Mouse (Mus musculus) layer of hippocampus, postnatal 36 days (tissue): Measurements from ENCODE around the gene Slc25a34. TPM values are rescaled to one million over a fixed set of nuclear protein-coding genes. Genes with fewer than 3 reads are reported as not detected.

Experiments
- DNase-seq, 2 experiments: peaks; one replicate each; pipeline ENCODE4 v3.0.0; 2022
- total RNA-seq, 2 experiments: library from RNA; stranded (reverse); gene quantifications; 2 replicates each; pipeline ENCODE4 v1.2.3; 2021

Gene Slc25a34
- total RNA-seq, 2 experiments from 2014 or later = 2.6 to 2.9 TPM

DNA sequence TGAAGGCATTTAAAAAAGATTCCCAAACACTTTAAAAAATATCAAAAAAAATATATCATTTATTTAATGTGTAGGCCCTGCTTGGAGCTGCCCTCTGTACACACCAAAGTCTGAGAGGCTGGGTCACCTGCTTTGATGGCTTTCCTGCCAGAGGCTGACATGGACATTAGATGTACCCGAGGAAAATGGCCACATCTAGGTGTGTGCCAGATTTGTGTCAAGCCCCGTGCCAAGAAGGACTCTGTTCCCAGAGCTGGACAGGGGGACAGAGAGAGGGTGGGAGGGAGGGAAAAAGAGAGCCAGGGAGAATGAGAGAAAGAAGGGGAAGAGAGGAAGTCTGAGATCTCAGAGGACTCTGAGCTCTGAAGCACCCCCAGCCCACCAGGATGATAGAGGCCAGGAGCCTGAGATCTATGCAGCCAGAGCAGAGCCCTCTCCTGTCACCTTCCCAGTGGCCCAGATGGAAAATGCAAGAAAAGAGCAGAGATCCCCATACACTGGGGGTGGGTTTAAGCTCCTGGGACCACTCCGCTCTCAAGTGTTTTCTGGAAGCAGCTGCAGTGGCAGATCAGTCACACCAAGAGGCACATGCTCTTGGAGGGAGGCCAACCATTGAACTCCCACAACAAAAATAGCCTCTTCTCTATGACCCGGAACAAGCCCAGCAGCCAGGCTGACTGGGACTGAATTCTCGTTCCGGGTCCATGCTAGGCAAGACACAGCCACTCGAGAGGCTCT is 19.7 kb upstream of the Slc25a34 start:
- peak; percentile 48 for DNase-seq

- no peak for DNase-seq
These were observed 18.6 kb upstream of the Slc25a34 start for GRCm38 (mm10) chr4:141641961-141642811.

DNA sequence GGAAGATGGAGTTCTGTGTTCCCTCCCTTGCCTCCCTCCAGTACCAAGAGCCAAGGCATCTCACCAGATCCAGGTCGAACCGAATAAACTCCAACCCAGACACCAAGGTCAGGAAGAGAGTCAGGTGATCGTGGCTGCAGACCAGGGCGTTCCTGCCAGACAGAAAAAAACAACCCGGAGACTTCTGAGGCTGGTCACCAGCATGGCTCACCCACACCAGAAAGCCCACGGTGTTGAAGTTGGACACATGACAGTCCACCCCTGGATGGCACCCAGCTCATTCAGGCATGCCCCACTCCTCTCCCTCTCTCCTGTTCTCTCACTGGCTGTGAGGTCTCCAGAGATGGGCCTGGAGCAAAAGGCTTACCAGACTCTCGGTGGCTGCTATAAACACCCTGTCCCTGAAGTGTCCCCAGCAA is 17.7 kb upstream of the Slc25a34 start:
- DNase-seq = no peak

DNA sequence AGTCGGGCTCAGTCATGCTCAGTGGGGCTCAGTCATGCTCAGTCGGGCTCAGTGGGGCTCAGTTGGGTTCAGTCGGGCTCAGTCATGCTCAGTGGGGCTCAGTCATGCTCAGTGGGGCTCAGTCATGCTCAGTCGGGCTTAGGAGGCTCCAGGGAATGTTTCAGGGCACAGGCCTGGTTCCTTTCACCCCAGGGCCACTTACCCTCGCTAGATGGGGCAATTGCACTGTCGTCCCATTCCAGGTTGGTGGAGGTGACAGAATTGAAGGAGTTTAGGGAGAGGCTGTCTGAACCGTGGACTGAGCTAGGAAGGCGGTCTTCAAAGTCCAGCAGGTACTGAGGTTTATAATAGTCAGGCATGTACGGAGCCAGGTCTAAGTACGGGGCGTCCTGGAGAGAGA is 15.9 kb upstream of the Slc25a34 start:
- DNase-seq = no peak

DNA sequence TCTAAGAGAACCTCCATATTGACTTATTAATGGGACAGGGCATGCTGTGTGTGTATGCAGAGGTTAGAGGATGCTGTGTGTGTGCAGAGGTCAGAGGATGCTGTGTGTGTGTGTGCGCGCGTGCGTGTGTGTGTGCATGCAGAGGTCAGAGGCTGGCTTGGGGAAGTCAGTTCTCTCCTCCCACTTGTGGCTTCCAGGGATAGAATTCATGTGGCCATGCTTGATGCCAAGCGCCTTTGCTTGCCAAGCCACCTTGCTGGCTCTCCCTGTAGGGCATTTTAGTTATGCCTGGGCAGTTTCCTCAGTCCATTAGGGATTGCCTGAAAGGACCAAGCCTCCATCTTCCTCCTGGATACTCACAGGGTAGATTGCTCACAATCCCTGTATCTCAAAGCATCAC is 13.1 kb upstream of the Slc25a34 start:
- no peak for DNase-seq

DNA sequence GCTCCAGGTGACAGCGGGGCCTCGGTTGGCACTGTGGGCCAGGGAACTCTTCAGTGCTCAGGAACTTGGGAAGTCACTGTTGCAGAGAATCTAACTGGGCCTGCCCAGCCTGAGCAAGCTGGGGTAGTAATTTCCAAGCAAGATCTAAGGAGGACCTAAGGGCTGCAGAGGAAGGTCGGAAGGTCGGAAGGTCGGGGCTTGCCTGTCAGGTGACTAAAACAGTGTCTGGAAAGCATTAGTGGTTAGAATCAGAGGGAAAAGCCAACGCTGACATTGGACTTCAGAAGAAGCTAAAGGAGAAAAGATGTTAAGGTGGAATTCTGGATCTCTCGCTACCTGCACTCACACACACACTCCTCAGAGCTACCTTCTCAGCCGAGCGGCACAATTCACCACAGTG is 12.4 kb upstream of the Slc25a34 start:
- DNase-seq = no peak

GRCm38 (mm10) chr4:141632111-141632873 is 8.7 kb upstream of the Slc25a34 start:
- DNase-seq = no peak

DNA sequence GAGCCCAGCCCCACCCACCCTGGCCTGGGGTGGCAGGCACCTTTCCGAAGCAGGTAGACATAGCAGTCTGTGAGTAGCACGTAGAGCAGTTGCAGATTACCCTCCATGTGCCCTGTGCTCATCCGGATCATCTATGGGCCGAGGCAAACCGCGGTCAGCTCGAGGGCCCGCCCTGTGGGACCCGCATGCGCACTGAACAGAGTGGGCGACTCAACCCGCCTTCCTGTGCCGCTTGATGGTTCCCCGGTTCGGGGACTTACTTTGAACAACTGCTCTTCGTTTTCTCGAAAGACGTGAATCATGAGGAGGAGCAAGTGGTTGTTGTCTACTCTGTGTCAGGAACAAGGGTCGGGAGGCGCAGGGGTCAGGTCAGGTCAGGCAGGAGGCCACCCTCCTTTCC is 7.6 kb upstream of the Slc25a34 start:
- DNase-seq = no peak

DNA sequence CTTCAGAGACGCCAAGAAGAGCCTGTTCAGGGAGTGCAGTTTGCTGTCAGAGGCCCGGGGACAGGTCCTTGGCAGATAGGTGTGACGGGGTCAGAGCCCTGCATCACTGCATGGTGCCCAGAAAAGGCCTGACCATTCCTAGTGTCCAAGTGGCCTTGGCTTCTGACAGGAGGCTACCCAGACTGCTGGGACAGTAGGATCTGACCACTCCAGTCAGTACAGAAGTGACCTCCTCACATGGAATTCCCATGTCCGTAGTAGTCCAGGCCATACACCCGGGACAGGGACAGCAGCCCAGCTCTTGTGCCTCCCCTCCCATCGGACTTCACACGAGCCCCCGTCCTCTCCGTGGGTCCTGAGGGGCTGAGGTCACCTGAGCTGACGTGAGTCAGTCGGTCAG is 6.4 kb upstream of the Slc25a34 start:
- DNase-seq = no peak

- DNase-seq = no peak
These were observed 5.0 kb upstream of the Slc25a34 start for GRCm38 (mm10) chr4:141628661-141629060.

DNA sequence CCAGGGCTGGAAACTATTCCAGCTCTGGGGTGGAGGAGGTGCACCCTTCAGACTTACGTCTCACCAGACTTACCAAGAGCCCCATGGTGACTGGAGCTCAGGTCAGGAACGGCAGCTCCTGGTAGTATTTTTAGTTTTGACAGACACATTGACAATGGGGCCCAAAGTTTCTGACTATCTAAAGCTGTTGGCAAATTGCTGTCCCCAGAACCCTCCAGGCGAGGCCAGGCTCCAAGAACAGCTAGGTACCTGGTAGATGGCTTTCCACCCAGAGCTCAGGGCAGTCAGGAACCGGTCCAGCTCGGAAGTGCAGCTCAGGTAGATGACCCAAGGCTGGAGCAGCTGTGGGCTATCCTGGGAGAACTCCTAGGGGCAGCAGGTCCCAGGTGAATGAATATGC is 3.9 kb upstream of the Slc25a34 start:
- no peak for DNase-seq

DNA sequence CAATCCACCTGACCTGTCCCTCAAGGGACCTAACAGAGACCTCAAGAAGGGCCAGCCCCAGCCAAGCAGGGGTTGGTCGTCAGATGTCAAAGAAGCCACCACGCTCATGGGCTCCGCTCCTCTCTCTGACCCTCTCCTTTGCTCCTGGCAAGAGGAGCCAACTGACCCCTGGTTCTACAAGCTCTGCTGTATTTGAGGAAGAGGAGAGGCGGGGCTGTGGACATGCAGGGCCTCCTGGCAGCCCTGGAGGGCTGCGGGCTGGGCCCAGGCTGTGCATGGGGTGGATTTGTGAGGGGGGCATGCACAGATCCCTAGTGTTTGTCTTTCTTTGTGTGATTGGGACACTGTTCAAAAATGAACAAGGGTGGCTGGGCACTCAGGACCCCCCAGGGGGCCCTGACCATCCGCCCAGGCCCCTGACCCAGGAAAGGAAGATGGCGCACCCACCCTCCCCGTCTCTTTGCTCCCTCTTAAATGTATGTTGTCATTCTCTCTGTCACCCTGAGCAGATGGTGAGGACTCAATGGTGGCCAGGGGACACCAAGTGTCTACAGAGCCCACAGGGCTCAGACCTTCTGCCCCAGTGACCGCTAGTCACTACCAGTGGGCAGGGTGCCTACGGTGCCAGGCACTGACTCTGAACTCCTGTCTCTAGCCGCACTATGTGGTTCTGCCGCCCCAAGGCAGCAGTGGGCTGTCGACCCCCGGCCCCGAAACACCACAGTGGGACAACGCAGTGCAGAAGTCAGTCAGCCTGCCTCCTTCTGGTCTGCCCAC is 2.3 kb upstream of the Slc25a34 start:
- no peak for DNase-seq

DNA sequence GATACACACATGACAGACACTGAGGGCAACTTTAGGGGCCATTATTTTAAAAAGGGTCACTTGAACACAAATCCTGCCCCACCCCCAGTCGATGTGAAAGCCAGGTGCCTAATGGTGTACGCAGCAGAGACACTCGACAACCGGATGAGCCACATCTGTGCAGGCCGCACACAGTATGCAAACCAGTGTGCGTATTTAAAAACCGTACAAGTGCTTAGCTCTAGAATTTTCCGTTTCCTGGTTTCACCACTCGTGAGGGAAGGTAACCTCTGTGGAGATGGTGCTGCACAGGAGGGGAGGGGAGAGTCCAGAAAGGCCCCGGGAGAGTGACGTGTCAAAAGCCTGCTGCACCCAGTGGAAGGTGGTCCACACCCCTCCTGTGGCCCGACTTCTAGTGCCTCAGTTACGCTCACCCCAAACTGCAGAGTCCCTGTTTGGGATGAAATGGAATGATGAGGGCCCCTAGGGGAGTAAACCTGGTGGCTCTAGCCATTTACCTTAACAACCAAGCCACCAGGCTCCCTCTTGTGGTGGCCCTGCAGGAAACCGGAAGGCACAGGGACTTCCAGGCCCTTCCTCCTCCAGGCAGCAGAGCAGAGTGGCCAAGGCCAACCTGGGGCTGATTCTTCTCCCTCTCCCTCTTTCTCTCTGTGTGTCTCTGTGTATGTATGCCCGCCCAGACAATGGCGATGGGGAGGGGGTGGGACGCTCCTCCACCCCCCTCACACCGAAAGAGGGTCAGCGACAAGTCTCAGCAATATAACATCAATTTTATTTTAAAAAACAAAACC is 1.6 kb upstream of the Slc25a34 start:
- no peak for DNase-seq

- DNase-seq = no peak
These were observed 513 bp upstream of the Slc25a34 start for GRCm38 (mm10) chr4:141624134-141624533.

- no peak for DNase-seq
These were observed 584 bp downstream of the Slc25a34 start for GRCm38 (mm10) chr4:141623037-141623436.

GRCm38 (mm10) chr4:141622580-141622979 is 1.0 kb downstream of the Slc25a34 start:
- DNase-seq = no peak

- no peak for DNase-seq
These were observed 1.5 kb downstream of the Slc25a34 start for GRCm38 (mm10) chr4:141622091-141622490.

GRCm38 (mm10) chr4:141621297-141621696 is 2.3 kb downstream of the Slc25a34 start:
- DNase-seq = no peak

DNA sequence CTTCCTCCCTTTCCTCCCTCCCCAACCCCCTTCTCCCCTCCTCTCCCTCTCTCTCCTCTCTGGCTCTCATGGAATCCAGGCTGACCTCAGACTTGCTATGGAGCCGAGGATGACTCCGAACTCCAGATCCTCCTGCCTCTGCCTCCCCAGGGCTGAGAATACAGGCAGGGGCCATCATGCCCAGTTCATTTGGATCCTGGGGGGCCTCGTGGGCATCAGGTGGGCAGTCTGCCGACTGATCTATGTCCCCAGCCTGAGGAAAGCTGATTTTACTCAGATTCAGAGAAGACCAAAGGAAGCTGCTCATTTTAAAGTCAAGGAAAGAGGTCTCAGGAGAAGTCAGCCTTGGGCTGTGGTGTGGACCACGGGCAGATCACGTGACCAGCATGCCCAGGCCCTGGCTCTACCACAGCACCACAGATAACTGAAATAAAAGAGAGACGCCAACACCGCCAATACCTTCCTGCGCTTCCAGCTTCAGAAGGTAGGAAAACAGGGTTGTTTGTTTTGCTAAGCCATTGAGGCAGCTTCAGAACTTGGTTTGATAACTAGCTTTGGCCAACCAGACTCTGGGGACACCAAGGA is 4.2 kb downstream of the Slc25a34 start:
- DNase-seq = no peak

- DNase-seq = no peak
These were observed 4.9 kb downstream of the Slc25a34 start, which contains the start of gene Tmem82 for GRCm38 (mm10) chr4:141618565-141619243. TSS of gene Tmem82 (minus strand) at chr4:141618633.
